Mouse (Mus musculus): ENCODE measurements around the gene Grap. TPM values are rescaled to one million over a fixed set of nuclear protein-coding genes. Genes with fewer than 3 reads are reported as not detected.

The Grap gene
- polyA plus RNA-seq, 1 experiment from 2014 or later: 10.1 TPM

Other genes starting within 250 kb of the Grap start
- 8.4 and 9.8 TPM in 2 replicates for gene Rnf112, start 199.1 kb upstream of the Grap start, polyA plus RNA-seq (2014; fragmentation: Nextera tagmentation; extraction: Ambion mirVana)
- 52.4 and 56.6 TPM in 2 replicates for gene Mfap4, start 167.8 kb upstream of the Grap start, polyA plus RNA-seq (2014; fragmentation: Nextera tagmentation; extraction: Ambion mirVana)
- gene Mapk7, start 158.9 kb upstream of the Grap start, polyA plus RNA-seq (2014; fragmentation: Nextera tagmentation; extraction: Ambion mirVana): 57.9 and 61.6 TPM in 2 replicates
- gene B9d1, start 148.1 kb upstream of the Grap start, polyA plus RNA-seq (2014; fragmentation: Nextera tagmentation; extraction: Ambion mirVana): 26.5 and 37.4 TPM in 2 replicates
- gene Epn2, start 73.6 kb upstream of the Grap start, polyA plus RNA-seq (2014; fragmentation: Nextera tagmentation; extraction: Ambion mirVana): 65.6 and 80.9 TPM in 2 replicates
- 0.20 TPM in 2 replicates for gene Fam83g, start 30.8 kb downstream of the Grap start, polyA plus RNA-seq (2014; fragmentation: Nextera tagmentation; extraction: Ambion mirVana)
- not detected in 2 replicates for gene Slc5a10, start 67.6 kb downstream of the Grap start, polyA plus RNA-seq (2014; fragmentation: Nextera tagmentation; extraction: Ambion mirVana)
- 44.7 and 47.0 TPM in 2 replicates for gene Prpsap2, start 108.8 kb downstream of the Grap start, polyA plus RNA-seq (2014; fragmentation: Nextera tagmentation; extraction: Ambion mirVana)
- gene Ulk2, start 201.8 kb downstream of the Grap start, polyA plus RNA-seq (2014; fragmentation: Nextera tagmentation; extraction: Ambion mirVana): 56.9 and 63.7 TPM in 2 replicates